Mouse (Mus musculus): ENCODE measurements around the gene Rngtt. TPM values are rescaled to one million over a fixed set of nuclear protein-coding genes. Genes with fewer than 3 reads are reported as not detected.

Rngtt gene
- polyA plus RNA-seq, 1 experiment from 2014 or later = 36.6 TPM

GRCm38 (mm10) chr4:33491108-33491507 is 181.0 kb downstream of the Rngtt start:
- Histone ChIP-seq H3K4me2 (no peak overlapping the region), H3K27me3 (ENCODE audit: control insufficient read depth, insufficient read depth, low read length) (no peaks in the 10 kb centered on the region), H3K4me3 (ENCODE audit: low read depth, low read length) (no peak overlapping the region), H3K4me1 (ENCODE audit: control insufficient read depth, insufficient read depth, low read length) (no peaks in the 10 kb centered on the region), H3K9ac (ENCODE audit: low read length) (no peak overlapping the region), H3K9me3 (ENCODE audit: control insufficient read depth, low read length) (no peaks in the 10 kb centered on the region; the same call in 1 of the 2 replicates), H3K36me3 (ENCODE audit: control insufficient read depth, insufficient read depth, low read length) (no peaks in the 10 kb centered on the region), H3K27ac (ENCODE audit: low read depth, low read length) (no peak overlapping the region)
- WGBS = 88% methylated on average over 1 of the region's 1 CpGs
- no peak for ATAC-seq (ENCODE audit: low FRiP score)
- no peak for DNase-seq (ENCODE audit: low spot score, missing footprints)

DNA sequence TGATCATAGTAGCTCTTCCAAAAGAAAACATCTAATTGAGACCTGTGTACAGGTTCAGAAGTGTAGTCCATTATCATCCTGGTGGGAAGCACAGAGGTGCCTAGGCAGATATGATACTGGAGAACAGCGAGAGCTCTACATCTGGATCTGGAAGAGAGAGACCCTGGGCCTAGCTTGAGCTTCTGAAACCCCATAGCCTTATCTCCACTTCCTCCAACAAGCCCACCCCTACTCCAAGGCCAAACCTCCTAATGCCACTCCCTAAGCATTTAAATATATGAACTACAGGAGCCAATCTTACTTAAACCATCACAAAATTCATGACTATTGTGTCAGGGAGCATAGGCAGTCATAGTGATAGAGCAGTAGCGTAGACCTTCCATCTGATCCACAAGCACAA is 184.3 kb downstream of the Rngtt start:
- Histone ChIP-seq H3K4me2 (no peak overlapping the region), H3K9me3 (ENCODE audit: control insufficient read depth, low read length) (no peaks in the 10 kb centered on the region; the same call in 1 of the 2 replicates), H3K36me3 (ENCODE audit: control insufficient read depth, insufficient read depth, low read length) (no peaks in the 10 kb centered on the region), H3K27me3 (ENCODE audit: control insufficient read depth, insufficient read depth, low read length) (no peaks in the 10 kb centered on the region), H3K4me1 (ENCODE audit: control insufficient read depth, insufficient read depth, low read length) (peaks cover 21% of the 10 kb centered on the region), H3K9ac (ENCODE audit: low read length) (no peak overlapping the region), H3K4me3 (ENCODE audit: low read depth, low read length) (no peak overlapping the region), H3K27ac (ENCODE audit: low read depth, low read length) (no peak overlapping the region)
- DNase-seq (ENCODE audit: low spot score, missing footprints) (no peak), ATAC-seq (ENCODE audit: low FRiP score) (no peak)
- 99% methylated on average over 2 of the region's 2 CpGs for WGBS

- H3K27me3 ChIP-seq (ENCODE audit: control insufficient read depth, insufficient read depth, low read length) = no peaks in the 10 kb centered on the region
- ATAC-seq (ENCODE audit: low FRiP score) (no peak), DNase-seq (ENCODE audit: low spot score, missing footprints) (no peak)
- no peak overlapping the region for H3K27ac ChIP-seq (ENCODE audit: low read depth, low read length)
- no peaks in the 10 kb centered on the region; the same call in 1 of the 2 replicates for H3K9me3 ChIP-seq (ENCODE audit: control insufficient read depth, low read length)
- 47% methylated on average over 2 of the region's 2 CpGs for WGBS
- H3K9ac ChIP-seq (ENCODE audit: low read length) = no peak overlapping the region
- no peak overlapping the region for H3K4me3 ChIP-seq (ENCODE audit: low read depth, low read length)
- peaks cover 25% of the 10 kb centered on the region for H3K4me1 ChIP-seq (ENCODE audit: control insufficient read depth, insufficient read depth, low read length)
- H3K4me2 ChIP-seq = no peak overlapping the region
- no peaks in the 10 kb centered on the region for H3K36me3 ChIP-seq (ENCODE audit: control insufficient read depth, insufficient read depth, low read length)
These were observed 186.9 kb downstream of the Rngtt start for GRCm38 (mm10) chr4:33496985-33497384.

GRCm38 (mm10) chr4:33497657-33498056 is 187.5 kb downstream of the Rngtt start:
- H3K4me1 ChIP-seq (ENCODE audit: control insufficient read depth, insufficient read depth, low read length) = peaks cover 25% of the 10 kb centered on the region

GRCm38 (mm10) chr4:33498160-33498874 is 188.2 kb downstream of the Rngtt start:
- Histone ChIP-seq H3K4me3 (ENCODE audit: low read depth, low read length) (no peak overlapping the region), H3K4me1 (ENCODE audit: control insufficient read depth, insufficient read depth, low read length) (peaks cover 25% of the 10 kb centered on the region), H3K9me3 (ENCODE audit: control insufficient read depth, low read length) (no peaks in the 10 kb centered on the region; the same call in 1 of the 2 replicates), H3K9ac (ENCODE audit: low read length) (no peak overlapping the region), H3K27ac (ENCODE audit: low read depth, low read length) (no peak overlapping the region), H3K27me3 (ENCODE audit: control insufficient read depth, insufficient read depth, low read length) (no peaks in the 10 kb centered on the region), H3K4me2 (peak overlapping the region; percentile 10; the same call in 1 of the 2 replicates), H3K36me3 (ENCODE audit: control insufficient read depth, insufficient read depth, low read length) (no peaks in the 10 kb centered on the region)
- peak; percentile 88 for DNase-seq (ENCODE audit: low spot score, missing footprints)
- WGBS = 31% methylated on average over 4 of the region's 4 CpGs
- peak; percentile 75 for ATAC-seq (ENCODE audit: low FRiP score)

More at GRCm38 (mm10) chr4:33497657-33498056, 187.5 kb downstream of the Rngtt start:
- DNase-seq (ENCODE audit: low spot score, missing footprints) (no peak), ATAC-seq (ENCODE audit: low FRiP score) (peak; percentile 57)
- no peaks in the 10 kb centered on the region; the same call in 1 of the 2 replicates for H3K9me3 ChIP-seq (ENCODE audit: control insufficient read depth, low read length)
- H3K27me3 ChIP-seq (ENCODE audit: control insufficient read depth, insufficient read depth, low read length) = no peaks in the 10 kb centered on the region
- H3K4me3 ChIP-seq (ENCODE audit: low read depth, low read length) = no peak overlapping the region
- no peak overlapping the region for H3K27ac ChIP-seq (ENCODE audit: low read depth, low read length)
- no peak overlapping the region for H3K9ac ChIP-seq (ENCODE audit: low read length)
- no peaks in the 10 kb centered on the region for H3K36me3 ChIP-seq (ENCODE audit: control insufficient read depth, insufficient read depth, low read length)
- no peak overlapping the region for H3K4me2 ChIP-seq

DNA sequence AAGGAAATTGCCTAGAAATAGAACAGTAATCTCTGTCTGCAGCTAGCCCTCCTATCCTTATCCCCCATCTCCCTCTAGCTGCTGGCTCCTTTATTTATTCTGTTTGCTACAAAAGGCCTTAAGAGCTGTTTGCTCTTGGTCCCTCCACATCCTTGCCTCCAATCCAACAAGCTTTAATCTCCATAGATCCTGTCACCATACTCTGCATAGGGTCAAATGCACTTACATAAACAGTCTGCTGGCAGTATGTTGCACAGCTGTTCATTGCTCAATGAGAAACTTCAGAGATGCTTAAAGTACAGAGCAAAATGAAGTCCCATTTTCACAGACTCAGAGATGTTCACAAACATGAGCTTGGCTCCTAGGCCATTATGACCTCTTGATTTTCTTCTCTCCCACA is 196.5 kb downstream of the Rngtt start:
- Histone ChIP-seq H3K36me3 (ENCODE audit: control insufficient read depth, insufficient read depth, low read length) (no peaks in the 10 kb centered on the region), H3K4me3 (ENCODE audit: low read depth, low read length) (no peak overlapping the region), H3K4me1 (ENCODE audit: control insufficient read depth, insufficient read depth, low read length) (no peaks in the 10 kb centered on the region), H3K4me2 (no peak overlapping the region), H3K9ac (ENCODE audit: low read length) (no peak overlapping the region), H3K27me3 (ENCODE audit: control insufficient read depth, insufficient read depth, low read length) (no peaks in the 10 kb centered on the region), H3K27ac (ENCODE audit: low read depth, low read length) (no peak overlapping the region), H3K9me3 (ENCODE audit: control insufficient read depth, low read length) (no peaks in the 10 kb centered on the region)
- DNase-seq (ENCODE audit: low spot score, missing footprints) (no peak), ATAC-seq (ENCODE audit: low FRiP score) (no peak)

GRCm38 (mm10) chr4:33510544-33510943 is 200.4 kb downstream of the Rngtt start:
- Histone ChIP-seq H3K27ac (ENCODE audit: low read depth, low read length) (no peak overlapping the region), H3K9ac (ENCODE audit: low read length) (no peak overlapping the region), H3K4me1 (ENCODE audit: control insufficient read depth, insufficient read depth, low read length) (no peaks in the 10 kb centered on the region), H3K4me2 (no peak overlapping the region), H3K36me3 (ENCODE audit: control insufficient read depth, insufficient read depth, low read length) (no peaks in the 10 kb centered on the region), H3K4me3 (ENCODE audit: low read depth, low read length) (no peak overlapping the region), H3K27me3 (ENCODE audit: control insufficient read depth, insufficient read depth, low read length) (no peaks in the 10 kb centered on the region), H3K9me3 (ENCODE audit: control insufficient read depth, low read length) (no peaks in the 10 kb centered on the region)
- WGBS = 94% methylated on average over 10 of the region's 10 CpGs
- DNase-seq (ENCODE audit: low spot score, missing footprints) = no peak
- no peak for ATAC-seq (ENCODE audit: low FRiP score)

DNA sequence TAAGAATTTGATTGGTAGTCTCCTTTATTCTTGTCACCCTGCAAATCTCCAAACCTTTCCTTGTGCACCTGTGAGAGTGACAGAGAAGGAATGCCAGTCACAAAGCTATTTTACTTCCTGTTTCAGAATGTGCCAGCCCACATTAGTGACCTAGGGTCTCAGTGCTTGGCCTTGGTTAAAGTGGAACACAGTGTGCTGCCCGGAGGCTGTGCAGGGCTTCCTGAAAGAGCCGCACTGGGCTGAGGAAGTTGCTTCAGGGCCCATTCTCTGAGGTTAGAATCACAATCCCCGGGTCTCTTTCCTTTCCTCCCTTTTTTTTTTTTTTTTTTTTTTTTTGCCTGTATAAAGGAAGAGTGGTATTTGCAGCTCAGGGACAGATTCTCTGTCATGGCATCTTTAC is 203.3 kb downstream of the Rngtt start:
- no peak for ATAC-seq (ENCODE audit: low FRiP score)
- DNase-seq (ENCODE audit: low spot score, missing footprints) = no peak
- H3K27me3 ChIP-seq (ENCODE audit: control insufficient read depth, insufficient read depth, low read length) = no peaks in the 10 kb centered on the region
- no peaks in the 10 kb centered on the region for H3K4me1 ChIP-seq (ENCODE audit: control insufficient read depth, insufficient read depth, low read length)
- H3K4me2 ChIP-seq = no peak overlapping the region
- no peaks in the 10 kb centered on the region for H3K36me3 ChIP-seq (ENCODE audit: control insufficient read depth, insufficient read depth, low read length)
- no peak overlapping the region for H3K9ac ChIP-seq (ENCODE audit: low read length)
- no peak overlapping the region for H3K27ac ChIP-seq (ENCODE audit: low read depth, low read length)
- no peaks in the 10 kb centered on the region for H3K9me3 ChIP-seq (ENCODE audit: control insufficient read depth, low read length)
- WGBS = 90% methylated on average over 3 of the region's 3 CpGs
- H3K4me3 ChIP-seq (ENCODE audit: low read depth, low read length) = no peak overlapping the region

DNA sequence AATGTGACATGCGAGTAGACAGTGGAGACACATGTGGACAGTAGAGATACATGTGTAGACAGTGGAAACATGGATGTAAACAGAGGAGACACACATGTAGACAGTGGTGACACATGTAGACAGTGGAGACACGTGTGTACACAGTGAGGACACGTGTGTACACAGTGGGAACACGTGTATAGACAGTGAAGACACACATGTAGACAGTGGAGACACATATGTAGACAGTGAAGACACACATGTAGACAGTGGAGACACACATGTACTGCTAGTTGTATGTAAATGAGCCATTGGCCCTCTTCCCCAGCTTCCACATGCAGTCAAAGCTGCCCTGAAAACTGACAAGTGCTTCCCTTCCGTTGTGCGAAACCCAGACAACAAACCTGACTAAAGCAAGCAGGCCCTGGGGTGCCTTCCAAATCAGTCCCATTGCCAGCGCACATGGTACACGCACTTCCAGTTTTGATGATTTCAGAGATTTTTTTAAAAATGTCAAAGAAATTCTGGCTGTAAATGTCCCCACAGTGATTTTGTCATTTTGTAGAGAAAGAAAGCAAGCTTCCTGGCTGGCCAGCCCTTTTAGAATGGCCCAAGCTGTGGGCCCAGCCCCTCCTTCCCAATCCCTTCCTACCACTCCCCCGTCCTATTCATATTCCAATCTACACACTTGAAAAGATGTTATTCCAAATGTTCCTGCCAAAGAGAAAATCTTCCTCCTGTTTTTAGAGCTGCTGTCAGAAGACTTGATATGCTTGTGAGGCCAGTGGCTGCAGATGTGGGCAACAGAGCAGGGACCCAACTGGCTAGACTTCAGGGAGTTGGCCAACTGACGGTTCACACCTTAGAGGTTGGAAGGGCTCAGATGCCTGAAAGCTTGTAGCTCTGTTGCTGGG is 204.2 kb downstream of the Rngtt start:
- no peaks in the 10 kb centered on the region for H3K9me3 ChIP-seq (ENCODE audit: control insufficient read depth, low read length)
- no peaks in the 10 kb centered on the region for H3K27me3 ChIP-seq (ENCODE audit: control insufficient read depth, insufficient read depth, low read length)
- no peaks in the 10 kb centered on the region for H3K4me1 ChIP-seq (ENCODE audit: control insufficient read depth, insufficient read depth, low read length)
- ATAC-seq (ENCODE audit: low FRiP score) = no peak
- DNase-seq (ENCODE audit: low spot score, missing footprints) = no peak
- WGBS = 84% methylated on average over 10 of the region's 10 CpGs
- H3K27ac ChIP-seq (ENCODE audit: low read depth, low read length) = no peak overlapping the region
- H3K9ac ChIP-seq (ENCODE audit: low read length) = no peak overlapping the region
- no peak overlapping the region for H3K4me2 ChIP-seq
- H3K36me3 ChIP-seq (ENCODE audit: control insufficient read depth, insufficient read depth, low read length) = no peaks in the 10 kb centered on the region
- no peak overlapping the region for H3K4me3 ChIP-seq (ENCODE audit: low read depth, low read length)
